20 mouse cellular contexts compared by ENCODE assay signal in the genomic region with DNA sequence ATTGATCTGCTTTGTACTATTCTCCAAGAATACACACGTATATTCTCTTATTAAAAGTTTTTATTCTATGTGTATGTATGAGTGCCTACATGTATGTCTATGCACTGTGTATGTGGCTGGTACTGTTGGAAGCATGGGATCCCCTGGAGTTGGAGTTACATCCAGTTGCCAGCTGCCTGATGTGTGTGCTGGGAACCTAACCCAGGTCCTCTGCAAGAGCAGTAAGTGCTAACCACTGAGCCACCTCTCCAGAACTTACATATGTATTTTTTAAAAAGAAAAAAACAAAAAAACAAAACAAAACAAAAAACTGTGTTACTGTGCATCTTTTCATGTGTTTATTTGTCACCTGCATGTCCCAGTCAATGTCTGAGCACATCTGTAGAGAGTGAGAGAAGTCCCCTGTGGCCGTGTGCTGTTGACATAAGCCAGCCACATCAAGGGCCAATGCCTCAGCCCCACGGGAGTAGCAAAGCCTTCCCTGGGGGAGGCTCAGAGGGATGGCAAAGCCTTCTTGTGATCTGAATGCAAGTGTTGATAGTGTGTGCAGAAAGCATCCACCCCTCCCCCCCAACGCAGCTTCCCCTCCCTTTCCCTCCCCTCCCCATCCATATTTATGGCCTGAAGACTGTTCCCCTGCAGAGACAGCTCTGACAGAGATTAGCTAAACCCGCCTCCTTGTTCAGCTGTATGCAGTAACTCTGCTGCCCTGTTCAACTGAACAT. TPM values are rescaled to one million over a fixed set of nuclear protein-coding genes. Genes with fewer than 3 reads are reported as not detected.
A peak's percentile ranks its signal among the peaks of the same experiment; 100 is the strongest.
DNase-seq lines count a peak whose midpoint lies in the region; ATAC-seq and TF ChIP-seq lines count a peak whose summit lies in the region.
"Had no signal": no experiment of that assay in that cellular context is flagged by ENCODE, and none has a peak within 500 bp of the region (broad histone marks: within the 10 kb centered on the region; RNA-seq: fewer than 3 reads in every experiment).

No protein-coding gene starts in this region.

- H3K27ac ChIP-seq in liver, embryonic 13.5 days, result no peak overlapping the region
- H3K27ac ChIP-seq in midbrain, embryonic 14.5 days (replicated peaks; ENCODE audit: low read depth, low read length), result no peak overlapping the region
- H3K27ac ChIP-seq in midbrain, embryonic 10.5 days (replicated peaks), result no peak overlapping the region
- peak overlapping the region; percentile 38 for H3K27ac ChIP-seq in MEL (ENCODE audit: control insufficient read depth, low read depth, low read length)
- H3K27ac ChIP-seq: embryonic facial prominence, embryonic 12.5 days; forebrain, embryonic 12.5 days; hindbrain, embryonic 13.5 days; hindbrain, postnatal 0 days had no signal

- H3K4me2 ChIP-seq in liver, embryonic 13.5 days, result 0 out of 2 replicates have a peak overlapping the region, but pooled peaks have one; percentile 1
- H3K4me2 ChIP-seq in midbrain, embryonic 14.5 days (ENCODE audit: low read length), result no peak overlapping the region
- H3K4me2 ChIP-seq: embryonic facial prominence, embryonic 12.5 days; forebrain, embryonic 12.5 days; heart, embryonic 13.5 days; hindbrain, embryonic 13.5 days had no signal

- WGBS in liver, embryonic 13.5 days (ENCODE audit: insufficient replicate concordance), result 69% methylated on average over 5 of the region's 5 CpGs
- WGBS in midbrain, embryonic 14.5 days, result 64% methylated on average over 5 of the region's 5 CpGs
- 79% methylated on average over 5 of the region's 5 CpGs for WGBS in midbrain, embryonic 10.5 days

- no peak for TF ChIP-seq POLR2A in MEL (IDR thresholded peaks at IDR 0.05; ENCODE audit: control insufficient read depth in 1 of 2, insufficient read depth in 1 of 2, low read depth in 1 of 2, low read length in 2 of 2, poor library complexity in 1 of 2)
- TF ChIP-seq POLR2A in brain, embryonic 14.5 days (IDR thresholded peaks at IDR 0.05; ENCODE audit: borderline replicate concordance, extremely low read depth, insufficient read depth, insufficient read length, poor library complexity, severe bottlenecking), result no peak

- peaks cover 5% of the 10 kb centered on the region; the same call in 1 of the 2 replicates for H3K27me3 ChIP-seq in liver, embryonic 13.5 days
- H3K27me3 ChIP-seq in midbrain, embryonic 14.5 days (ENCODE audit: control insufficient read depth, insufficient read depth, low read length), result no peaks in the 10 kb centered on the region
- H3K27me3 ChIP-seq in midbrain, embryonic 10.5 days (ENCODE audit: low read depth, poor library complexity, severe bottlenecking), result no peaks in the 10 kb centered on the region
- H3K27me3 ChIP-seq in MEL (ENCODE audit: control insufficient read depth in 1 of 2, insufficient read depth in 2 of 2, low read length in 2 of 2), result no peaks in the 10 kb centered on the region
- H3K27me3 ChIP-seq: embryonic facial prominence, embryonic 12.5 days; forebrain, embryonic 12.5 days; hindbrain, embryonic 13.5 days had no signal

- H3K4me3 ChIP-seq in liver, embryonic 13.5 days (replicated peaks), result no peak overlapping the region
- H3K4me3 ChIP-seq in midbrain, embryonic 14.5 days (replicated peaks; ENCODE audit: low read depth, low read length), result no peak overlapping the region
- no peak overlapping the region for H3K4me3 ChIP-seq in midbrain, embryonic 10.5 days
- no peak overlapping the region for H3K4me3 ChIP-seq in MEL (ENCODE audit: control insufficient read depth in 1 of 2, insufficient read depth in 1 of 2, low read depth in 2 of 2, low read length in 2 of 2)
- H3K4me3 ChIP-seq: embryonic facial prominence, embryonic 12.5 days; forebrain, embryonic 12.5 days; heart, embryonic 13.5 days; hindbrain, embryonic 13.5 days had no signal

- no peak overlapping the region for H3K9ac ChIP-seq in liver, embryonic 13.5 days
- no peak overlapping the region for H3K9ac ChIP-seq in midbrain, embryonic 14.5 days (replicated peaks; ENCODE audit: low read length)
- no peak overlapping the region for H3K9ac ChIP-seq in MEL (ENCODE audit: control insufficient read depth, low read depth, low read length, poor library complexity, severe bottlenecking)
- H3K9ac ChIP-seq: embryonic facial prominence, embryonic 12.5 days; forebrain, embryonic 12.5 days; heart, embryonic 13.5 days; hindbrain, embryonic 13.5 days had no signal

- H3K4me1 ChIP-seq in liver, embryonic 13.5 days (replicated peaks), result peaks cover 36% of the 10 kb centered on the region
- H3K4me1 ChIP-seq in midbrain, embryonic 14.5 days (ENCODE audit: control insufficient read depth, insufficient read depth, low read length), result no peaks in the 10 kb centered on the region
- H3K4me1 ChIP-seq in midbrain, embryonic 10.5 days, result no peaks in the 10 kb centered on the region
- H3K4me1 ChIP-seq in MEL (ENCODE audit: control insufficient read depth in 1 of 2, insufficient read depth in 2 of 2, low read length in 2 of 2), result peaks cover 11 to 17% of the 10 kb centered on the region in 2 experiments
- H3K4me1 ChIP-seq: embryonic facial prominence, embryonic 12.5 days; forebrain, embryonic 12.5 days; hindbrain, embryonic 13.5 days had no signal

- no peak for ATAC-seq in liver, embryonic 13.5 days (ENCODE audit: low read depth)
- ATAC-seq in midbrain, embryonic 14.5 days (ENCODE audit: low FRiP score, low TSS enrichment), result no peak
- ATAC-seq: CD4-positive, CD25-positive, alpha-beta regulatory T cell, adult 4 months; forebrain, embryonic 16.5 days; hindbrain, postnatal 0 days had no signal

- no peaks in the 10 kb centered on the region for H3K79me2 ChIP-seq in MEL (ENCODE audit: control insufficient read depth, insufficient read depth, low read length, poor library complexity)

- no peak for TF ChIP-seq CTCF in MEL (IDR thresholded peaks at IDR 0.05 in 2 of 3, conservative IDR thresholded peaks at IDR 0.05 in 1 of 3; ENCODE audit: control insufficient read depth in 1 of 3, insufficient read depth in 1 of 3, low read depth in 2 of 3, low read length in 3 of 3, poor library complexity in 1 of 3, severe bottlenecking in 1 of 3)
- no peak for TF ChIP-seq CTCF in brain, embryonic 14.5 days (IDR thresholded peaks at IDR 0.05; ENCODE audit: borderline replicate concordance, extremely low read depth, insufficient read depth, insufficient read length)

- H3K9me3 ChIP-seq in liver, embryonic 13.5 days (replicated peaks), result peaks cover 6% of the 10 kb centered on the region; the same call in 1 of the 2 replicates
- no peaks in the 10 kb centered on the region for H3K9me3 ChIP-seq in midbrain, embryonic 14.5 days (ENCODE audit: control insufficient read depth, low read length)
- H3K9me3 ChIP-seq in midbrain, embryonic 10.5 days (replicated peaks), result peaks cover 13% of the 10 kb centered on the region; the same call in 1 of the 2 replicates
- H3K9me3 ChIP-seq in MEL (replicated peaks; ENCODE audit: insufficient read depth, low read length), result no peaks in the 10 kb centered on the region

- no peak for TF ChIP-seq EP300 in MEL (IDR thresholded peaks at IDR 0.05; ENCODE audit: low read depth in 1 of 2, low read length in 2 of 2)

- no peak for TF ChIP-seq RAD21 in MEL (IDR thresholded peaks at IDR 0.05; ENCODE audit: low read depth, low read length)

- DNase-seq in liver, embryonic 13.5 days, result no peak
- DNase-seq in liver (no peak), MEL (ENCODE audit: low read depth, low spot score) (peak; percentile 53)
- peak; percentile 8 for DNase-seq in midbrain, embryonic 14.5 days
- DNase-seq in midbrain, embryonic 10.5 days (ENCODE audit: low spot score), result no peak
- DNase-seq in brain, embryonic 14.5 days (ENCODE audit: low read depth), result peak; percentile 13
- DNase-seq in kidney, postnatal 14 days, result no peak
- DNase-seq in adrenal gland, postnatal 36 days, result no peak
- DNase-seq: adrenal gland, postnatal 10 days; B cell, adult 2 months; cerebellum, adult 2 months; cerebellum, postnatal 10 days; gastrocnemius, postnatal 14 days had no signal

- H3K36me3 ChIP-seq in liver, embryonic 13.5 days, result peaks cover 4% of the 10 kb centered on the region; the same call in 1 of the 2 replicates
- no peaks in the 10 kb centered on the region for H3K36me3 ChIP-seq in midbrain, embryonic 14.5 days (ENCODE audit: control insufficient read depth, insufficient read depth, low read length)
- 0 out of 2 replicates have a peak, but pooled peaks cover 3% of the 10 kb centered on the region for H3K36me3 ChIP-seq in midbrain, embryonic 10.5 days
- H3K36me3 ChIP-seq in MEL (ENCODE audit: control insufficient read depth in 1 of 2, insufficient read depth in 2 of 2, low read length in 2 of 2), result peaks cover 0 to 17% of the 10 kb centered on the region in 2 experiments; a peak in 2 of 4 replicates
- H3K36me3 ChIP-seq: embryonic facial prominence, embryonic 12.5 days; heart, embryonic 13.5 days; hindbrain, embryonic 13.5 days had no signal

RNA-seq across cellular contexts. Expression of a gene that starts 42.0 kb away (rescaled TPM):
- polyA plus RNA-seq in liver, embryonic 13.5 days (2015; fragmentation: Nextera tagmentation; extraction: Ambion mirVana), result 38.9 and 45.9 TPM in 2 replicates
- polyA plus RNA-seq in midbrain, embryonic 14.5 days (2014; fragmentation: Nextera tagmentation; extraction: Ambion mirVana), result 14.1 and 21.1 TPM in 2 replicates
- 55.8 and 57.6 TPM in 2 replicates for polyA plus RNA-seq in midbrain, embryonic 10.5 days (2016; fragmentation: Nextera tagmentation; extraction: Ambion mirVana)
- 49.1 and 51.6 TPM in 2 replicates for total RNA-seq in MEL (2012; rRNA removed)
- 10 to 100 TPM in 1 of 2 experiments, not detected in 1; 91.5 TPM for polyA plus RNA-seq in MEL (2012; ENCODE audit: insufficient read depth in 1 of 2, insufficient read length in 2 of 2, low read depth in 1 of 2, low replicate concordance in 2 of 2, missing spikeins in 1 of 2)
- 15.3 and 15.9 TPM in 2 replicates for polyA plus RNA-seq in brain, embryonic 14.5 days (2012; rRNA removed)
- total RNA-seq in adrenal gland, postnatal 36 days (2021), result 1 to 10 TPM; 1.9 to 3.0 TPM

RNA-seq across cellular contexts. Expression of a gene that starts 42.0 kb away (rescaled TPM):
- 2.3 and 2.7 TPM in 2 replicates for polyA plus RNA-seq in liver, embryonic 13.5 days (2015; fragmentation: Nextera tagmentation; extraction: Ambion mirVana)
- polyA plus RNA-seq in midbrain, embryonic 14.5 days (2014; fragmentation: Nextera tagmentation; extraction: Ambion mirVana), result 4.8 and 5.7 TPM in 2 replicates
- 3.3 and 4.6 TPM in 2 replicates for polyA plus RNA-seq in midbrain, embryonic 10.5 days (2016; fragmentation: Nextera tagmentation; extraction: Ambion mirVana)
- 8.7 and 8.8 TPM in 2 replicates for total RNA-seq in MEL (2012; rRNA removed)
- polyA plus RNA-seq in MEL (2012; ENCODE audit: insufficient read depth in 1 of 2, insufficient read length in 2 of 2, low read depth in 1 of 2, low replicate concordance in 2 of 2, missing spikeins in 1 of 2), result 10 to 100 TPM; 13.9 to 21.0 TPM
- polyA plus RNA-seq in brain, embryonic 14.5 days (2012; rRNA removed), result 6.7 and 9.9 TPM in 2 replicates
- 10 to 100 TPM; 20.8 to 23.1 TPM for total RNA-seq in adrenal gland, postnatal 36 days (2021)

RNA-seq across cellular contexts. Expression of a gene that starts 45.5 kb away (rescaled TPM):
- polyA plus RNA-seq in liver, embryonic 13.5 days (2015; fragmentation: Nextera tagmentation; extraction: Ambion mirVana), result 3.2 and 3.9 TPM in 2 replicates
- polyA plus RNA-seq in midbrain, embryonic 14.5 days (2014; fragmentation: Nextera tagmentation; extraction: Ambion mirVana), result 6.2 and 6.8 TPM in 2 replicates
- 1.4 and 2.2 TPM in 2 replicates for polyA plus RNA-seq in midbrain, embryonic 10.5 days (2016; fragmentation: Nextera tagmentation; extraction: Ambion mirVana)
- 4.4 and 8.6 TPM in 2 replicates for total RNA-seq in MEL (2012; rRNA removed)
- polyA plus RNA-seq in MEL (2012; ENCODE audit: insufficient read depth in 1 of 2, insufficient read length in 2 of 2, low read depth in 1 of 2, low replicate concordance in 2 of 2, missing spikeins in 1 of 2), result 1 to 10 TPM in 1 of 2 experiments, not detected in 1; 6.6 TPM
- polyA plus RNA-seq in brain, embryonic 14.5 days (2012; rRNA removed), result 3.0 and 3.4 TPM in 2 replicates
- total RNA-seq in adrenal gland, postnatal 36 days (2021), result 10 to 100 TPM; 75.6 to 78.0 TPM

Comparison
In these comparisons a context has a peak if more than half of its experiments do, and no peak if none do; other contexts are left out.
1. DNase-seq: peak in midbrain, embryonic 14.5 days (single experiment), MEL (single experiment) and brain, embryonic 14.5 days (single experiment); none in liver, embryonic 13.5 days (single experiment), liver (single experiment), midbrain, embryonic 10.5 days (single experiment), kidney, postnatal 14 days (single experiment) and adrenal gland, postnatal 36 days (0 of 2).